ENCODE assay signal across 26 mouse cellular contexts in the genomic region with DNA sequence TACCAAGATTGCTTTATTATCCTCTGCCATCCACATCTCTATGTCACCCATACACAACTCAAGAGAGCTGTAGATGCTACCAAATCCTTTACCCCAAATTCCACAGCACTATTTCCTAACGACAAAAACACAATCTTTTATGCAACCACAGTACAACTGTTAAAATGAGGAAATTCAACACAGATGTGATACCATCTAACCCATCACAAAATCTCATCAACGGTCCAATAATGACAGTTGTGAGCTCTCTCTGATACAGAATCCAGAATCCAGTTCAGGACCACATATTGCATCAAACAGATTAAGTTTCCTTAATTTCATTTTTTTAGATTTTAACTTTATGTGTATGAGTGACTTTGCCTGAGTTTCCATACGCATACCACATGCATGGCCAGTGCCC. TPM values are rescaled to one million over a fixed set of nuclear protein-coding genes. Genes with fewer than 3 reads are reported as not detected.
A peak's percentile ranks its signal among the peaks of the same experiment; 100 is the strongest.
DNase-seq lines count a peak whose midpoint lies in the region; ATAC-seq and TF ChIP-seq lines count a peak whose summit lies in the region.
"Had no signal": no experiment of that assay in that cellular context is flagged by ENCODE, and none has a peak within 500 bp of the region (broad histone marks: within the 10 kb centered on the region; RNA-seq: fewer than 3 reads in every experiment).

No protein-coding gene starts in this region.

- no peak for TF ChIP-seq RAD21 in MEL (IDR thresholded peaks at IDR 0.05; ENCODE audit: low read depth, low read length)

- TF ChIP-seq EP300 in MEL (IDR thresholded peaks at IDR 0.05; ENCODE audit: low read depth in 1 of 2, low read length in 2 of 2) = peak in 1 of 2 experiments; percentile 71; a peak in 2 of 4 replicates

- H3K4me1 ChIP-seq in MEL (ENCODE audit: control insufficient read depth in 1 of 2, insufficient read depth in 2 of 2, low read length in 2 of 2) = peaks cover 7% of the 10 kb centered on the region in 2 experiments
- H3K4me1 ChIP-seq: embryonic facial prominence, embryonic 13.5 days; embryonic facial prominence, embryonic 15.5 days had no signal

- peak; percentile 72 for ATAC-seq in granulocyte monocyte progenitor cell, adult 5-6 weeks (replicated peaks; ENCODE audit: poor library complexity, severe bottlenecking)
- ATAC-seq: CD4-positive, CD25-positive, alpha-beta regulatory T cell, adult 4 months; forebrain, embryonic 14.5 days; forebrain, embryonic 16.5 days had no signal

- H3K9me3 ChIP-seq in MEL (replicated peaks; ENCODE audit: insufficient read depth, low read length) = no peaks in the 10 kb centered on the region
- H3K9me3 ChIP-seq: embryonic facial prominence, embryonic 13.5 days; embryonic facial prominence, embryonic 15.5 days; forebrain, embryonic 10.5 days; forebrain, embryonic 12.5 days; G1E had no signal

- DNase-seq in 416B (ENCODE audit: low read depth) (peak; percentile 71), MEL (ENCODE audit: low read depth, low spot score) (no peak)
- no peak for DNase-seq in natural killer cell, adult 2 months (ENCODE audit: low spot score in 2 of 2)
- DNase-seq in spleen, adult 12 weeks (ENCODE audit: low spot score) = no peak
- DNase-seq in heart, adult 8-10 months (ENCODE audit: low spot score) = no peak
- DNase-seq: adrenal gland, adult 8-10 months; adrenal gland, postnatal 14 days; adrenal gland, postnatal 36 days; B cell, adult 2 months; cerebellum, adult 11-12 months; cerebellum, adult 2 months; cerebellum, adult 9-10 months; cerebellum, postnatal 10 days; cerebellum, postnatal 25 days; embryo, embryonic 11 days had no signal

- no peaks in the 10 kb centered on the region for H3K27me3 ChIP-seq in MEL (ENCODE audit: control insufficient read depth in 1 of 2, insufficient read depth in 2 of 2, low read length in 2 of 2)
- H3K27me3 ChIP-seq: CH12.LX; embryonic facial prominence, embryonic 13.5 days; embryonic facial prominence, embryonic 15.5 days; forebrain, embryonic 12.5 days had no signal

- no peak for TF ChIP-seq CTCF in MEL (IDR thresholded peaks at IDR 0.05 in 2 of 3, conservative IDR thresholded peaks at IDR 0.05 in 1 of 3; ENCODE audit: control insufficient read depth in 1 of 3, insufficient read depth in 1 of 3, low read depth in 2 of 3, low read length in 3 of 3, poor library complexity in 1 of 3, severe bottlenecking in 1 of 3)

- H3K36me3 ChIP-seq in MEL (ENCODE audit: control insufficient read depth in 1 of 2, insufficient read depth in 2 of 2, low read length in 2 of 2) = peaks cover 0 to 17% of the 10 kb centered on the region in 2 experiments; a peak in 2 of 4 replicates
- H3K36me3 ChIP-seq: embryonic facial prominence, embryonic 13.5 days; embryonic facial prominence, embryonic 15.5 days; forebrain, embryonic 10.5 days; forebrain, embryonic 12.5 days; G1E had no signal

- no peak for TF ChIP-seq POLR2A in MEL (IDR thresholded peaks at IDR 0.05; ENCODE audit: control insufficient read depth in 1 of 2, insufficient read depth in 1 of 2, low read depth in 1 of 2, low read length in 2 of 2, poor library complexity in 1 of 2)

- H3K79me2 ChIP-seq in MEL (ENCODE audit: control insufficient read depth, insufficient read depth, low read length, poor library complexity) = no peaks in the 10 kb centered on the region

- no peak overlapping the region for H3K9ac ChIP-seq in MEL (ENCODE audit: control insufficient read depth, low read depth, low read length, poor library complexity, severe bottlenecking)
- H3K9ac ChIP-seq: embryonic facial prominence, embryonic 13.5 days; embryonic facial prominence, embryonic 15.5 days; forebrain, embryonic 12.5 days had no signal

- no peak overlapping the region for H3K27ac ChIP-seq in MEL (ENCODE audit: control insufficient read depth, low read depth, low read length)
- H3K27ac ChIP-seq: embryonic facial prominence, embryonic 13.5 days; embryonic facial prominence, embryonic 15.5 days; forebrain, embryonic 10.5 days; forebrain, embryonic 12.5 days had no signal

- H3K4me3 ChIP-seq in MEL (ENCODE audit: control insufficient read depth in 1 of 2, insufficient read depth in 1 of 2, low read depth in 2 of 2, low read length in 2 of 2) = no peak overlapping the region
- H3K4me3 ChIP-seq: embryonic facial prominence, embryonic 13.5 days; embryonic facial prominence, embryonic 15.5 days; erythroblast, embryonic 14.5 days; forebrain, embryonic 10.5 days; forebrain, embryonic 12.5 days had no signal

TF ChIP-seq in MEL, 35 proteins besides CTCF, POLR2A, EP300 and RAD21:
- no peak for TF ChIP-seq MAZ (IDR thresholded peaks at IDR 0.05; ENCODE audit: low read depth, low read length)
- peak; percentile 11; the same call in 1 of the 2 replicates for TF ChIP-seq TCF12 (IDR thresholded peaks at IDR 0.05; ENCODE audit: low read depth, low read length)
- TF ChIP-seq POLR2AphosphoS5 (IDR thresholded peaks at IDR 0.05; ENCODE audit: borderline replicate concordance, low read depth, low read length) = no peak
- peak; percentile 66 for TF ChIP-seq RCOR1 (IDR thresholded peaks at IDR 0.05; ENCODE audit: low read depth, low read length)
- 0 out of 2 replicates have a peak, but pooled peaks have one; percentile 38 for TF ChIP-seq GATA1 (IDR thresholded peaks at IDR 0.05; ENCODE audit: low read depth, low read length)
- TF ChIP-seq MYB (IDR thresholded peaks at IDR 0.05; ENCODE audit: low read depth, low read length) = peak; percentile 60; the same call in 1 of the 2 replicates
TF ChIP-seq in MEL: peak in this region for 4.

RNA-seq across cellular contexts. Expression of a gene that starts 18.0 kb away (rescaled TPM):
- 2.9 and 3.4 TPM in 2 replicates for total RNA-seq in MEL (2012; rRNA removed)
- 1 to 10 TPM in 1 of 2 experiments, not detected in 1; 9.0 TPM for polyA plus RNA-seq in MEL (2012; ENCODE audit: insufficient read depth in 1 of 2, insufficient read length in 2 of 2, low read depth in 1 of 2, low replicate concordance in 2 of 2, missing spikeins in 1 of 2)
- 1.1 and 1.5 TPM in 2 replicates for total RNA-seq in granulocyte monocyte progenitor cell, adult 5-6 weeks (2014; fragmentation: Nextera tagmentation)
- 0.93 and 1.6 TPM in 2 replicates for total RNA-seq in granulocyte monocyte progenitor cell, adult 5-6 weeks (2017)
- total RNA-seq in heart, adult 8-10 months (2022) = 100 to 1,000 TPM; 190 to 247 (median 212) TPM

RNA-seq across cellular contexts. Expression of a gene that starts 20.6 kb away (rescaled TPM):
- total RNA-seq in MEL (2012; rRNA removed) = 12.8 and 20.8 TPM in 2 replicates
- polyA plus RNA-seq in MEL (2012; ENCODE audit: insufficient read depth in 1 of 2, insufficient read length in 2 of 2, low read depth in 1 of 2, low replicate concordance in 2 of 2, missing spikeins in 1 of 2) = 10 to 100 TPM in 1 of 2 experiments, not detected in 1; 23.2 TPM
- total RNA-seq in granulocyte monocyte progenitor cell, adult 5-6 weeks (2014; fragmentation: Nextera tagmentation) = 42.7 and 66.2 TPM in 2 replicates
- total RNA-seq in granulocyte monocyte progenitor cell, adult 5-6 weeks (2017) = 16.8 and 17.9 TPM in 2 replicates
- total RNA-seq in heart, adult 8-10 months (2022) = 100 to 1,000 TPM in 1 of 4 experiments, 10 to 100 TPM in 3; 85.0 to 100 (median 88.9) TPM

RNA-seq across cellular contexts. Expression of a gene that starts 49.3 kb away (rescaled TPM):
- 25.7 and 31.1 TPM in 2 replicates for total RNA-seq in MEL (2012; rRNA removed)
- polyA plus RNA-seq in MEL (2012; ENCODE audit: insufficient read depth in 1 of 2, insufficient read length in 2 of 2, low read depth in 1 of 2, low replicate concordance in 2 of 2, missing spikeins in 1 of 2) = 100 to 1,000 TPM in 1 of 2 experiments, 10 to 100 TPM in 1; 64.7 to 249 TPM
- total RNA-seq in granulocyte monocyte progenitor cell, adult 5-6 weeks (2014; fragmentation: Nextera tagmentation) = 51.6 and 54.7 TPM in 2 replicates
- 52.1 and 80.7 TPM in 2 replicates for total RNA-seq in granulocyte monocyte progenitor cell, adult 5-6 weeks (2017)
- total RNA-seq in heart, adult 8-10 months (2022) = 100 to 1,000 TPM in 1 of 4 experiments, 10 to 100 TPM in 3; 76.6 to 108 (median 91.0) TPM

Comparison
In these comparisons a context has a peak if more than half of its experiments do, and no peak if none do; other contexts are left out.
1. RNA of a gene that starts 18.0 kb away (total RNA-seq): 190 to 247 TPM in heart, adult 8-10 months; 2.9 to 3.4 TPM in MEL and 0.93 to 1.6 TPM in granulocyte monocyte progenitor cell, adult 5-6 weeks; every median in the first group is over 10 times any median in the second.